ENCODE assay signal across 13 mouse cellular contexts in genomic region chr7:127711456-127711855, GRCm38 (mm10). TPM values are rescaled to one million over a fixed set of nuclear protein-coding genes. Genes with fewer than 3 reads are reported as not detected.
DNase-seq lines count a peak whose midpoint lies in the region; ATAC-seq and TF ChIP-seq lines count a peak whose summit lies in the region.
"Had no signal": no experiment of that assay in that cellular context is flagged by ENCODE, and none has a peak within 500 bp of the region (broad histone marks: within the 10 kb centered on the region; RNA-seq: fewer than 3 reads in every experiment).

No protein-coding gene starts in this region.

- no peak overlapping the region for H3K4me3 ChIP-seq in liver, embryonic 13.5 days (replicated peaks)
- no peak overlapping the region for H3K4me3 ChIP-seq in embryonic facial prominence, embryonic 11.5 days (ENCODE audit: low read depth, low read length)
- H3K4me3 ChIP-seq in liver, postnatal 0 days (ENCODE audit: low read depth, low read length) = no peak overlapping the region
- H3K4me3 ChIP-seq: neural tube, embryonic 12.5 days had no signal

- no peaks in the 10 kb centered on the region for H3K9me3 ChIP-seq in liver, embryonic 13.5 days (replicated peaks)
- no peaks in the 10 kb centered on the region for H3K9me3 ChIP-seq in embryonic facial prominence, embryonic 11.5 days (replicated peaks; ENCODE audit: control insufficient read depth, low read length)
- H3K9me3 ChIP-seq in liver, postnatal 0 days (ENCODE audit: low read length) = no peaks in the 10 kb centered on the region
- H3K9me3 ChIP-seq: G1E; neural tube, embryonic 12.5 days had no signal

- H3K36me3 ChIP-seq in liver, embryonic 13.5 days = peaks cover 1% of the 10 kb centered on the region; the same call in 1 of the 2 replicates
- no peaks in the 10 kb centered on the region for H3K36me3 ChIP-seq in embryonic facial prominence, embryonic 11.5 days (replicated peaks; ENCODE audit: control insufficient read depth, insufficient read depth, low read depth, low read length)
- 0 out of 2 replicates have a peak, but pooled peaks cover 5% of the 10 kb centered on the region for H3K36me3 ChIP-seq in liver, postnatal 0 days (replicated peaks; ENCODE audit: insufficient read depth, low read length)

- no peak overlapping the region for H3K4me2 ChIP-seq in liver, embryonic 13.5 days
- no peak overlapping the region for H3K4me2 ChIP-seq in embryonic facial prominence, embryonic 11.5 days (ENCODE audit: low read depth, low read length)
- no peak overlapping the region for H3K4me2 ChIP-seq in liver, postnatal 0 days (ENCODE audit: low read depth, low read length)

- no peak overlapping the region for H3K9ac ChIP-seq in liver, embryonic 13.5 days
- H3K9ac ChIP-seq in embryonic facial prominence, embryonic 11.5 days (replicated peaks; ENCODE audit: low read length) = no peak overlapping the region
- H3K9ac ChIP-seq in liver, postnatal 0 days (replicated peaks) = no peak overlapping the region
- H3K9ac ChIP-seq: neural tube, embryonic 12.5 days had no signal

- TF ChIP-seq CTCF in liver, postnatal 0 days (IDR thresholded peaks at IDR 0.05; ENCODE audit: low read depth) = no peak

- intact Hi-C loops in gastrocnemius, postnatal 14 days (cut with DNase I; ENCODE audit: low total_unique reads) = no loop called here

- peak overlapping the region; percentile 74; the same call in 1 of the 2 replicates for H3K27ac ChIP-seq in liver, embryonic 13.5 days
- H3K27ac ChIP-seq in embryonic facial prominence, embryonic 11.5 days (replicated peaks; ENCODE audit: low read depth, low read length) = peak overlapping the region; percentile 90
- H3K27ac ChIP-seq in liver, postnatal 0 days (ENCODE audit: low read depth) = peak overlapping the region; percentile 78
- H3K27ac ChIP-seq: neural tube, embryonic 12.5 days had no signal

- TF ChIP-seq EP300 in liver, postnatal 0 days (IDR thresholded peaks at IDR 0.05; ENCODE audit: low read depth) = no peak

- ATAC-seq in liver, embryonic 13.5 days (ENCODE audit: low read depth) = no peak
- ATAC-seq in embryonic facial prominence, embryonic 11.5 days (replicated peaks; ENCODE audit: insufficient number of reproducible peaks, low FRiP score, low TSS enrichment, low read depth) = no peak
- ATAC-seq in liver, postnatal 0 days = peak; percentile 5; the same call in 1 of the 2 replicates

- no peaks in the 10 kb centered on the region for H3K27me3 ChIP-seq in liver, embryonic 13.5 days
- no peaks in the 10 kb centered on the region for H3K27me3 ChIP-seq in embryonic facial prominence, embryonic 11.5 days (ENCODE audit: control insufficient read depth, insufficient read depth, low read length)
- H3K27me3 ChIP-seq in liver, postnatal 0 days (ENCODE audit: insufficient read depth, low read length) = no peaks in the 10 kb centered on the region

- peaks cover 47% of the 10 kb centered on the region for H3K4me1 ChIP-seq in liver, embryonic 13.5 days (replicated peaks)
- peaks cover 6% of the 10 kb centered on the region for H3K4me1 ChIP-seq in embryonic facial prominence, embryonic 11.5 days (ENCODE audit: control insufficient read depth, insufficient read depth, low read length)
- peaks cover 38% of the 10 kb centered on the region for H3K4me1 ChIP-seq in liver, postnatal 0 days (ENCODE audit: insufficient read depth)

- WGBS in liver, embryonic 13.5 days (ENCODE audit: insufficient replicate concordance) = 49% methylated on average over 3 of the region's 3 CpGs
- 67% methylated on average over 3 of the region's 3 CpGs for WGBS in embryonic facial prominence, embryonic 11.5 days
- 52% methylated on average over 3 of the region's 3 CpGs for WGBS in liver, postnatal 0 days (ENCODE audit: insufficient replicate concordance)

- DNase-seq in gastrocnemius, postnatal 14 days = peak; percentile 61
- DNase-seq in gastrocnemius, postnatal 25 days = no peak
- DNase-seq in liver, embryonic 13.5 days = no peak
- DNase-seq in liver = no peak
- DNase-seq in embryonic facial prominence, embryonic 11.5 days (ENCODE audit: low spot score) = no peak
- no peak for DNase-seq in liver, postnatal 0 days
- DNase-seq in spleen, postnatal 10 days (ENCODE audit: low spot score in 2 of 2) = no peak
- no peak for DNase-seq in spleen, adult 18-20 months
- DNase-seq: adrenal gland, postnatal 14 days; thymus, postnatal 36 days had no signal

RNA-seq across cellular contexts. Expression of gene Ctf1, which starts 1.1 kb away (rescaled TPM):
- 10 to 100 TPM; 12.1 to 14.6 TPM for total RNA-seq in gastrocnemius, postnatal 14 days (2021)
- 10 to 100 TPM; 13.8 to 15.1 TPM for total RNA-seq in gastrocnemius, postnatal 25 days (2021)
- 1.8 and 2.2 TPM in 2 replicates for polyA plus RNA-seq in liver, embryonic 13.5 days (2015; fragmentation: Nextera tagmentation; extraction: Ambion mirVana)
- polyA plus RNA-seq in embryonic facial prominence, embryonic 11.5 days (2014; fragmentation: Nextera tagmentation; extraction: Ambion mirVana) = 17.5 and 19.0 TPM in 2 replicates
- 7.9 and 10.0 TPM in 2 replicates for polyA plus RNA-seq in liver, postnatal 0 days (2015; fragmentation: Nextera tagmentation; extraction: Ambion mirVana)

RNA-seq across cellular contexts. Expression of gene Bcl7c, which starts 2.7 kb away (rescaled TPM):
- total RNA-seq in gastrocnemius, postnatal 14 days (2021) = 10 to 100 TPM; 44.8 to 65.7 TPM
- total RNA-seq in gastrocnemius, postnatal 25 days (2021) = 10 to 100 TPM; 41.2 to 41.7 TPM
- 26.9 and 28.9 TPM in 2 replicates for polyA plus RNA-seq in liver, embryonic 13.5 days (2015; fragmentation: Nextera tagmentation; extraction: Ambion mirVana)
- polyA plus RNA-seq in embryonic facial prominence, embryonic 11.5 days (2014; fragmentation: Nextera tagmentation; extraction: Ambion mirVana) = 84.9 and 86.6 TPM in 2 replicates
- 20.1 and 26.5 TPM in 2 replicates for polyA plus RNA-seq in liver, postnatal 0 days (2015; fragmentation: Nextera tagmentation; extraction: Ambion mirVana)

RNA-seq across cellular contexts. Expression of gene Ctf2, which starts 20.5 kb away (rescaled TPM):
- total RNA-seq in gastrocnemius, postnatal 14 days (2021) = not detected
- not detected for total RNA-seq in gastrocnemius, postnatal 25 days (2021)
- polyA plus RNA-seq in liver, embryonic 13.5 days (2015; fragmentation: Nextera tagmentation; extraction: Ambion mirVana) = 0.07 and 0.16 TPM in 2 replicates
- 0.15 and 0.59 TPM in 2 replicates for polyA plus RNA-seq in embryonic facial prominence, embryonic 11.5 days (2014; fragmentation: Nextera tagmentation; extraction: Ambion mirVana)
- polyA plus RNA-seq in liver, postnatal 0 days (2015; fragmentation: Nextera tagmentation; extraction: Ambion mirVana) = not detected in 2 replicates
- total RNA-seq: adrenal gland, postnatal 14 days had no signal
- polyA plus RNA-seq: G1E; heart, postnatal 0 days had no signal

RNA-seq across cellular contexts. Expression of gene Fbxl19, which starts 32.9 kb away (rescaled TPM):
- total RNA-seq in gastrocnemius, postnatal 14 days (2021) = 1 to 10 TPM; 2.4 to 3.1 TPM
- total RNA-seq in gastrocnemius, postnatal 25 days (2021) = 1 to 10 TPM; 1.9 to 2.4 TPM
- polyA plus RNA-seq in liver, embryonic 13.5 days (2015; fragmentation: Nextera tagmentation; extraction: Ambion mirVana) = 3.1 and 3.3 TPM in 2 replicates
- 9.4 and 9.5 TPM in 2 replicates for polyA plus RNA-seq in embryonic facial prominence, embryonic 11.5 days (2014; fragmentation: Nextera tagmentation; extraction: Ambion mirVana)
- polyA plus RNA-seq in liver, postnatal 0 days (2015; fragmentation: Nextera tagmentation; extraction: Ambion mirVana) = 1.6 and 1.9 TPM in 2 replicates

RNA-seq across cellular contexts. Expression of gene Orai3, which starts 58.2 kb away (rescaled TPM):
- total RNA-seq in gastrocnemius, postnatal 14 days (2021) = 1 to 10 TPM; 8.1 to 9.2 TPM
- 1 to 10 TPM; 8.9 to 9.5 TPM for total RNA-seq in gastrocnemius, postnatal 25 days (2021)
- polyA plus RNA-seq in liver, embryonic 13.5 days (2015; fragmentation: Nextera tagmentation; extraction: Ambion mirVana) = 11.2 and 11.4 TPM in 2 replicates
- polyA plus RNA-seq in embryonic facial prominence, embryonic 11.5 days (2014; fragmentation: Nextera tagmentation; extraction: Ambion mirVana) = 8.6 and 8.7 TPM in 2 replicates
- 19.2 and 21.1 TPM in 2 replicates for polyA plus RNA-seq in liver, postnatal 0 days (2015; fragmentation: Nextera tagmentation; extraction: Ambion mirVana)
